Mouse (Mus musculus): ENCODE results near the gene Snrpf. TPM values are rescaled to one million over a fixed set of nuclear protein-coding genes. Genes with fewer than 3 reads are reported as not detected.
"Not testable (repeated sequence)": the region's sequence is repeated elsewhere in the genome, so short reads cannot be mapped to it uniquely, and the experiment has no call there.

Gene Snrpf
- polyA plus RNA-seq, 2 experiments: 129 to 181 TPM

GRCm38 (mm10) chr10:93568671-93569070, 20.8 kb downstream of the Snrpf start:
- Histone ChIP-seq H3K4me1 (ENCODE audit: control insufficient read depth, insufficient read depth, low read length) (no peaks in the 10 kb centered on the region), H3K4me2 (replicated peaks; ENCODE audit: low read depth, low read length, severe bottlenecking) (no peak overlapping the region), H3K27ac (replicated peaks; ENCODE audit: low read depth, low read length) (no peak overlapping the region), H3K9me3 (ENCODE audit: control insufficient read depth, low read length) (no peaks in the 10 kb centered on the region), H3K36me3 (ENCODE audit: control insufficient read depth, insufficient read depth, low read length) (no peaks in the 10 kb centered on the region), H3K27me3 (ENCODE audit: control insufficient read depth, insufficient read depth, low read length) (no peaks in the 10 kb centered on the region), H3K4me3 (replicated peaks; ENCODE audit: low read length) (no peak overlapping the region), H3K9ac (ENCODE audit: low read depth, low read length, severe bottlenecking) (no peak overlapping the region)
- 84% methylated on average over 6 of the region's 6 CpGs for WGBS
- ATAC-seq (ENCODE audit: low FRiP score, low read depth) (no peak), DNase-seq (ENCODE audit: low spot score) (no peak)
- TF ChIP-seq POLR2A (IDR thresholded peaks at IDR 0.05; ENCODE audit: borderline replicate concordance, extremely low read depth, insufficient read depth, insufficient read length): no peak

- DNase-seq (ENCODE audit: low spot score): no peak
- no peak for ATAC-seq (ENCODE audit: low FRiP score, low read depth)
- Histone ChIP-seq H3K9me3 (ENCODE audit: control insufficient read depth, low read length) (no peaks in the 10 kb centered on the region), H3K4me2 (replicated peaks; ENCODE audit: low read depth, low read length, severe bottlenecking) (no peak overlapping the region), H3K9ac (ENCODE audit: low read depth, low read length, severe bottlenecking) (no peak overlapping the region), H3K27ac (replicated peaks; ENCODE audit: low read depth, low read length) (no peak overlapping the region), H3K36me3 (ENCODE audit: control insufficient read depth, insufficient read depth, low read length) (no peaks in the 10 kb centered on the region), H3K4me1 (ENCODE audit: control insufficient read depth, insufficient read depth, low read length) (no peaks in the 10 kb centered on the region), H3K27me3 (ENCODE audit: control insufficient read depth, insufficient read depth, low read length) (no peaks in the 10 kb centered on the region), H3K4me3 (replicated peaks; ENCODE audit: low read length) (no peak overlapping the region)
- 90% methylated on average over 11 of the region's 11 CpGs for WGBS
- no peak for TF ChIP-seq POLR2A (IDR thresholded peaks at IDR 0.05; ENCODE audit: borderline replicate concordance, extremely low read depth, insufficient read depth, insufficient read length)
Measured at GRCm38 (mm10) chr10:93567841-93568566, 21.5 kb downstream of the Snrpf start.

- no peak overlapping the region for H3K4me3 ChIP-seq (replicated peaks; ENCODE audit: low read length)
- H3K36me3 ChIP-seq (ENCODE audit: control insufficient read depth, insufficient read depth, low read length): no peaks in the 10 kb centered on the region
- H3K4me2 ChIP-seq (replicated peaks; ENCODE audit: low read depth, low read length, severe bottlenecking): no peak overlapping the region
- no peak for TF ChIP-seq POLR2A (IDR thresholded peaks at IDR 0.05; ENCODE audit: borderline replicate concordance, extremely low read depth, insufficient read depth, insufficient read length)
- WGBS: 89% methylated on average over 10 of the region's 10 CpGs
- no peaks in the 10 kb centered on the region for H3K9me3 ChIP-seq (ENCODE audit: control insufficient read depth, low read length)
- DNase-seq (ENCODE audit: low spot score) (no peak), ATAC-seq (ENCODE audit: low FRiP score, low read depth) (no peak)
- no peak overlapping the region for H3K27ac ChIP-seq (replicated peaks; ENCODE audit: low read depth, low read length)
- H3K27me3 ChIP-seq (ENCODE audit: control insufficient read depth, insufficient read depth, low read length): no peaks in the 10 kb centered on the region
- H3K9ac ChIP-seq (ENCODE audit: low read depth, low read length, severe bottlenecking): no peak overlapping the region
- H3K4me1 ChIP-seq (ENCODE audit: control insufficient read depth, insufficient read depth, low read length): no peaks in the 10 kb centered on the region
Measured at GRCm38 (mm10) chr10:93567066-93567465, 22.4 kb downstream of the Snrpf start.

GRCm38 (mm10) chr10:93564518-93565090, 24.9 kb downstream of the Snrpf start:
- no peaks in the 10 kb centered on the region for H3K4me1 ChIP-seq (ENCODE audit: control insufficient read depth, insufficient read depth, low read length)
- H3K36me3 ChIP-seq (ENCODE audit: control insufficient read depth, insufficient read depth, low read length): no peaks in the 10 kb centered on the region
- H3K27me3 ChIP-seq (ENCODE audit: control insufficient read depth, insufficient read depth, low read length): no peaks in the 10 kb centered on the region
- DNase-seq (ENCODE audit: low spot score) (no peak), ATAC-seq (ENCODE audit: low FRiP score, low read depth) (no peak)
- H3K9ac ChIP-seq (ENCODE audit: low read depth, low read length, severe bottlenecking): no peak overlapping the region
- no peak overlapping the region for H3K27ac ChIP-seq (replicated peaks; ENCODE audit: low read depth, low read length)
- TF ChIP-seq POLR2A (IDR thresholded peaks at IDR 0.05; ENCODE audit: borderline replicate concordance, extremely low read depth, insufficient read depth, insufficient read length): no peak
- no peaks in the 10 kb centered on the region for H3K9me3 ChIP-seq (ENCODE audit: control insufficient read depth, low read length)
- no peak overlapping the region for H3K4me3 ChIP-seq (replicated peaks; ENCODE audit: low read length)
- WGBS: 86% methylated on average over 14 of the region's 14 CpGs
- H3K4me2 ChIP-seq (replicated peaks; ENCODE audit: low read depth, low read length, severe bottlenecking): no peak overlapping the region

- DNase-seq (ENCODE audit: low spot score): no peak
- Histone ChIP-seq H3K4me2 (replicated peaks; ENCODE audit: low read depth, low read length, severe bottlenecking) (no peak overlapping the region), H3K27ac (replicated peaks; ENCODE audit: low read depth, low read length) (no peak overlapping the region), H3K9ac (ENCODE audit: low read depth, low read length, severe bottlenecking) (no peak overlapping the region), H3K27me3 (ENCODE audit: control insufficient read depth, insufficient read depth, low read length) (no peaks in the 10 kb centered on the region), H3K36me3 (ENCODE audit: control insufficient read depth, insufficient read depth, low read length) (no peaks in the 10 kb centered on the region), H3K4me3 (replicated peaks; ENCODE audit: low read length) (no peak overlapping the region), H3K4me1 (ENCODE audit: control insufficient read depth, insufficient read depth, low read length) (no peaks in the 10 kb centered on the region), H3K9me3 (ENCODE audit: control insufficient read depth, low read length) (no peaks in the 10 kb centered on the region)
- ATAC-seq (ENCODE audit: low FRiP score, low read depth): no peak
- TF ChIP-seq POLR2A (IDR thresholded peaks at IDR 0.05; ENCODE audit: borderline replicate concordance, extremely low read depth, insufficient read depth, insufficient read length): no peak
- 58% methylated on average over 5 of the region's 9 CpGs for WGBS
Measured at GRCm38 (mm10) chr10:93559786-93560185, 29.7 kb downstream of the Snrpf start.

GRCm38 (mm10) chr10:93557971-93558370, 31.5 kb downstream of the Snrpf start:
- not testable (repeated sequence) for H3K36me3 ChIP-seq (ENCODE audit: control insufficient read depth, insufficient read depth, low read length); H3K9me3 ChIP-seq (ENCODE audit: control insufficient read depth, low read length); H3K4me1 ChIP-seq (ENCODE audit: control insufficient read depth, insufficient read depth, low read length); H3K27me3 ChIP-seq (ENCODE audit: control insufficient read depth, insufficient read depth, low read length); ATAC-seq (ENCODE audit: low FRiP score, low read depth); H3K9ac ChIP-seq (ENCODE audit: low read depth, low read length, severe bottlenecking); H3K4me3 ChIP-seq (replicated peaks; ENCODE audit: low read length); H3K27ac ChIP-seq (replicated peaks; ENCODE audit: low read depth, low read length); H3K4me2 ChIP-seq (replicated peaks; ENCODE audit: low read depth, low read length, severe bottlenecking); DNase-seq (ENCODE audit: low spot score)
- WGBS: 79% methylated on average over 2 of the region's 2 CpGs

Data from limb, embryonic 14.5 days (tissue).